Mouse (Mus musculus): ENCODE data around the gene Rusc2. TPM values are rescaled to one million over a fixed set of nuclear protein-coding genes. Genes with fewer than 3 reads are reported as not detected.
A peak's percentile ranks its signal among the peaks of the same experiment; 100 is the strongest.

Gene Rusc2
- polyA plus RNA-seq, 1 experiment, result 14.7 TPM

GRCm38 (mm10) chr4:43465935-43466334 lies 84.2 kb downstream of the Rusc2 start:
- WGBS, result 24% methylated on average over 6 of the region's 6 CpGs
- TF ChIP-seq POLR2A (IDR thresholded peaks at IDR 0.05; ENCODE audit: borderline replicate concordance, control insufficient read depth, low read depth, low read length) (no peak), CTCF (IDR thresholded peaks at IDR 0.05; ENCODE audit: control insufficient read depth, insufficient read depth, low read length) (no peak)
- Histone ChIP-seq H3K27ac (ENCODE audit: control insufficient read depth, insufficient read depth, low read depth, low read length, poor library complexity) (peak overlapping the region; percentile 18; the same call in 1 of the 2 replicates), H3K4me3 (replicated peaks; ENCODE audit: control insufficient read depth, low read depth, low read length) (no peak overlapping the region), H3K4me1 (ENCODE audit: control insufficient read depth, insufficient read depth, low read length) (peaks cover 3% of the 10 kb centered on the region; the same call in 1 of the 2 replicates)

DNA sequence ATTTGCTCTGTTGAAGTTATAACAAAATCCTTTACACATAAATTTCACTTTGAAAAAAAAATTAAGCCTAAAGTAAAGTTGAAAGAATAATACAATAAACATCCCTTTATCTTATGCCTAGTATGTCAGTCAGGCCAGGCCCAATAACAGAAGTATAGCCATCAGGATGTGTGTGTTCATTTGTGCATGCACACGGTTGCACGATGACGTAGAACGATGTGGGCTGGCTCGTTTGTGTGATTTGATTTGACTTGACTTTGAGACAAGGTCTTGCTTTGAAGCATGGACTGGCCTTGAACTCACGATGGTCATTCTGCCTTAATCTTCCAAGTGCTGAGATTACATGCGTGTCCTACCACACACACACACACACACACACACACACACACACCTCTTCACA lies 85.1 kb downstream of the Rusc2 start:
- no peak overlapping the region for H3K4me3 ChIP-seq (replicated peaks; ENCODE audit: control insufficient read depth, low read depth, low read length)
- WGBS, result 75% methylated on average over 7 of the region's 7 CpGs
- TF ChIP-seq POLR2A (IDR thresholded peaks at IDR 0.05; ENCODE audit: borderline replicate concordance, control insufficient read depth, low read depth, low read length), result no peak
- H3K4me1 ChIP-seq (ENCODE audit: control insufficient read depth, insufficient read depth, low read length), result peaks cover 3% of the 10 kb centered on the region; the same call in 1 of the 2 replicates
- no peak overlapping the region for H3K27ac ChIP-seq (ENCODE audit: control insufficient read depth, insufficient read depth, low read depth, low read length, poor library complexity)

- Histone ChIP-seq H3K4me1 (ENCODE audit: control insufficient read depth, insufficient read depth, low read length) (peaks cover 3% of the 10 kb centered on the region; the same call in 1 of the 2 replicates), H3K4me3 (replicated peaks; ENCODE audit: control insufficient read depth, low read depth, low read length) (no peak overlapping the region), H3K27ac (ENCODE audit: control insufficient read depth, insufficient read depth, low read depth, low read length, poor library complexity) (no peak overlapping the region)
- 85% methylated on average over 10 of the region's 10 CpGs for WGBS
- no peak for TF ChIP-seq POLR2A (IDR thresholded peaks at IDR 0.05; ENCODE audit: borderline replicate concordance, control insufficient read depth, low read depth, low read length)
- no peak for TF ChIP-seq CTCF (IDR thresholded peaks at IDR 0.05; ENCODE audit: control insufficient read depth, insufficient read depth, low read length)
Observed at GRCm38 (mm10) chr4:43470301-43470700, 88.5 kb downstream of the Rusc2 start.

GRCm38 (mm10) chr4:43473636-43474035 lies 91.9 kb downstream of the Rusc2 start:
- 6% methylated on average over 1 of the region's 1 CpGs for WGBS
- Histone ChIP-seq H3K27ac (ENCODE audit: control insufficient read depth, insufficient read depth, low read depth, low read length, poor library complexity) (no peak overlapping the region), H3K4me3 (replicated peaks; ENCODE audit: control insufficient read depth, low read depth, low read length) (no peak overlapping the region), H3K4me1 (ENCODE audit: control insufficient read depth, insufficient read depth, low read length) (no peaks in the 10 kb centered on the region; the same call in 1 of the 2 replicates)
- TF ChIP-seq CTCF (IDR thresholded peaks at IDR 0.05; ENCODE audit: control insufficient read depth, insufficient read depth, low read length), result no peak
- TF ChIP-seq POLR2A (IDR thresholded peaks at IDR 0.05; ENCODE audit: borderline replicate concordance, control insufficient read depth, low read depth, low read length), result no peak

- 55% methylated on average over 6 of the region's 6 CpGs for WGBS
- Histone ChIP-seq H3K4me3 (replicated peaks; ENCODE audit: control insufficient read depth, low read depth, low read length) (no peak overlapping the region), H3K4me1 (ENCODE audit: control insufficient read depth, insufficient read depth, low read length) (no peaks in the 10 kb centered on the region; the same call in 1 of the 2 replicates), H3K27ac (ENCODE audit: control insufficient read depth, insufficient read depth, low read depth, low read length, poor library complexity) (peak overlapping the region; percentile 9; the same call in 1 of the 2 replicates)
- peak; percentile 44 for TF ChIP-seq CTCF (IDR thresholded peaks at IDR 0.05; ENCODE audit: control insufficient read depth, insufficient read depth, low read length)
- no peak for TF ChIP-seq POLR2A (IDR thresholded peaks at IDR 0.05; ENCODE audit: borderline replicate concordance, control insufficient read depth, low read depth, low read length)
Observed at GRCm38 (mm10) chr4:43476604-43477003, 94.8 kb downstream of the Rusc2 start.

Other genes starting within 250 kb of the Rusc2 start
- gene Atp8b5, start 114.8 kb upstream of the Rusc2 start, polyA plus RNA-seq (2011; ENCODE audit: insufficient read depth, insufficient read length, low replicate concordance, missing spikeins), result not detected in 2 replicates
- not detected in 2 replicates for gene Fam166b, start 47.2 kb downstream of the Rusc2 start, polyA plus RNA-seq (2011; ENCODE audit: insufficient read depth, insufficient read length, low replicate concordance, missing spikeins)
- gene Tesk1, start 60.0 kb downstream of the Rusc2 start, polyA plus RNA-seq (2011; ENCODE audit: insufficient read depth, insufficient read length, low replicate concordance, missing spikeins), result 2.7 and 6.0 TPM in 2 replicates
- 186 and 275 TPM in 2 replicates for gene Cd72, start 72.6 kb downstream of the Rusc2 start, polyA plus RNA-seq (2011; ENCODE audit: insufficient read depth, insufficient read length, low replicate concordance, missing spikeins)
- gene Sit1, start 101.8 kb downstream of the Rusc2 start, polyA plus RNA-seq (2011; ENCODE audit: insufficient read depth, insufficient read length, low replicate concordance, missing spikeins), result 1.1 TPM in 1 of 2 replicates, not detected in the other
- gene Ccdc107, start 110.9 kb downstream of the Rusc2 start, polyA plus RNA-seq (2011; ENCODE audit: insufficient read depth, insufficient read length, low replicate concordance, missing spikeins), result 37.7 and 76.5 TPM in 2 replicates
- gene Arhgef39, start 117.7 kb downstream of the Rusc2 start, polyA plus RNA-seq (2011; ENCODE audit: insufficient read depth, insufficient read length, low replicate concordance, missing spikeins), result 88.6 and 105 TPM in 2 replicates
- 1.5 TPM in 1 of 2 replicates, not detected in the other for gene Car9, start 125.0 kb downstream of the Rusc2 start, polyA plus RNA-seq (2011; ENCODE audit: insufficient read depth, insufficient read length, low replicate concordance, missing spikeins)
- 60.9 and 83.6 TPM in 2 replicates for gene Tpm2, start 141.8 kb downstream of the Rusc2 start, polyA plus RNA-seq (2011; ENCODE audit: insufficient read depth, insufficient read length, low replicate concordance, missing spikeins)
- gene Creb3, start 180.4 kb downstream of the Rusc2 start, polyA plus RNA-seq (2011; ENCODE audit: insufficient read depth, insufficient read length, low replicate concordance, missing spikeins), result 10.5 and 20.9 TPM in 2 replicates
- 394 and 621 TPM in 2 replicates for gene Tln1, start 180.7 kb downstream of the Rusc2 start, polyA plus RNA-seq (2011; ENCODE audit: insufficient read depth, insufficient read length, low replicate concordance, missing spikeins)
- gene Rgp1, start 196.7 kb downstream of the Rusc2 start, polyA plus RNA-seq (2011; ENCODE audit: insufficient read depth, insufficient read length, low replicate concordance, missing spikeins), result 20.1 and 43.5 TPM in 2 replicates
- 16.5 and 29.8 TPM in 2 replicates for gene Gba2, start 196.9 kb downstream of the Rusc2 start, polyA plus RNA-seq (2011; ENCODE audit: insufficient read depth, insufficient read length, low replicate concordance, missing spikeins)
- not detected in 2 replicates for gene Msmp, start 202.5 kb downstream of the Rusc2 start, polyA plus RNA-seq (2011; ENCODE audit: insufficient read depth, insufficient read length, low replicate concordance, missing spikeins)
- 2.0 and 3.7 TPM in 2 replicates for gene Npr2, start 250.0 kb downstream of the Rusc2 start, polyA plus RNA-seq (2011; ENCODE audit: insufficient read depth, insufficient read length, low replicate concordance, missing spikeins)